Mouse (Mus musculus) midbrain, embryonic 16.5 days (tissue): ENCODE measurements around the gene AC192777.2. TPM values are rescaled to one million over a fixed set of nuclear protein-coding genes. Genes with fewer than 3 reads are reported as not detected.
"Not testable (repeated sequence)": the region's sequence is repeated elsewhere in the genome, so short reads cannot be mapped to it uniquely, and the experiment has no call there.

ENCODE experiments used
- ATAC-seq: fragments of 200-750 bp; cut with Nextera tagmentation; 2 replicates; pipeline ENCODE4 v1.8.0; 2017; ENCODE audit warnings: moderate TSS enrichment
- H3K27ac ChIP-seq: fragments of 300-500 bp; sonication (generic); 2 replicates; pipeline ENCODE4 v1.5.1; 2014; ENCODE audit warnings: mild to moderate bottlenecking, low read length, mixed read lengths
- H3K27me3 ChIP-seq: fragments of 300-500 bp; sonication (generic); 2 replicates; pipeline ENCODE4 v1.6.1; 2014; ENCODE audit warnings: low read depth, low read length, mixed read lengths; ENCODE audit not compliant: control insufficient read depth, insufficient read depth
- H3K36me3 ChIP-seq: fragments of 300-500 bp; sonication (generic); 2 replicates; pipeline ENCODE4 v1.6.1; 2014; ENCODE audit warnings: mild to moderate bottlenecking, low read length, moderate library complexity, mixed read lengths; ENCODE audit not compliant: control insufficient read depth, insufficient read depth
- H3K4me1 ChIP-seq: fragments of 300-500 bp; sonication (generic); 2 replicates; pipeline ENCODE4 v1.6.1; 2014; ENCODE audit warnings: mild to moderate bottlenecking, low read length, mixed read lengths; ENCODE audit not compliant: control insufficient read depth, insufficient read depth
- H3K4me2 ChIP-seq: fragments of 300-500 bp; sonication (generic); 2 replicates; pipeline ENCODE4 v1.6.1; 2014; ENCODE audit warnings: mild to moderate bottlenecking, low read length, mixed read lengths
- H3K4me3 ChIP-seq: fragments of 300-500 bp; sonication (generic); 2 replicates; pipeline ENCODE4 v1.5.1; 2014; ENCODE audit warnings: low read depth, mild to moderate bottlenecking, low read length, moderate library complexity, mixed read lengths
- H3K9ac ChIP-seq: fragments of 300-500 bp; sonication (generic); 2 replicates; pipeline ENCODE4 v1.6.1; 2014; ENCODE audit warnings: low read depth, low read length, mixed read lengths
- H3K9me3 ChIP-seq: fragments of 300-500 bp; sonication (generic); replicated peaks from 2 replicates; pipeline ENCODE4 v1.6.1; 2014; ENCODE audit warnings: mild to moderate bottlenecking, low read length, mixed read lengths; ENCODE audit not compliant: control insufficient read depth, poor library complexity, severe bottlenecking
- WGBS: fragments of 180-500 bp; shearing (Covaris S2); extraction: QIAGEN DNeasy Blood & Tissue Kit; methylation state at CpG from one replicate; pipeline ENCODE4 v1.1.7; 2014; 5-methylcytosine and 5-hydroxymethylcytosine counted together
- microRNA-seq: library from miRNA; unstranded; fragments of <30 nt; microRNA quantifications from one replicate; pipeline ENCODE4, GENCODE M21; 2017
- polyA plus RNA-seq: library from polyadenylated mRNA; unstranded; fragments of >200 nt; fragmentation: Nextera tagmentation; extraction: Ambion mirVana; gene quantifications from 2 replicates; pipeline ENCODE4 v1.2.1, GENCODE M21; 2015

Gene AC192777.2
- not detected in 2 replicates for polyA plus RNA-seq

DNA sequence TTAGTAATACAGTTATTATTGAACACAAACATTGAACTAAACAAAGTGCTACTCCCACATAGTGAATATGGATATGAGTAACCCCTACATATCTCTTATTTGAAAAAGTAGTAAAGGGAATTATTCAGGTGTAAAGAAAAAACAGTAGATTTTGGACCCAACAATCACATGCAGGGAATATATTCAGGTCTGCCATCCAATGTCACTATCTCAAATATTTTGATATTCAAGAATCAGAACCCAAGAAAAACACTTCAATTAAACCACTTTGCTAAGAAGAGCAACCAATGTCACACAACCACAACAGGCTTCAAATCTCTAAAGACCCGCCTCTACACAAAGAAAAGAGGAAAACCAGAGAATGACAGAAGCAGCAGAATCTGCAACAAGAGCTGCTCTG, at the start of gene AC192777.2:
Gene AC192777.2, plus strand, starts transcription at position 301 of the 400 bp plus-strand sequence.
- not testable (repeated sequence) for H3K27me3 ChIP-seq, H3K9me3 ChIP-seq, H3K4me2 ChIP-seq, H3K27ac ChIP-seq, H3K36me3 ChIP-seq, H3K4me3 ChIP-seq, H3K4me1 ChIP-seq, ATAC-seq, H3K9ac ChIP-seq
- 87% methylated on average over 1 of the region's 1 CpGs for WGBS

DNA sequence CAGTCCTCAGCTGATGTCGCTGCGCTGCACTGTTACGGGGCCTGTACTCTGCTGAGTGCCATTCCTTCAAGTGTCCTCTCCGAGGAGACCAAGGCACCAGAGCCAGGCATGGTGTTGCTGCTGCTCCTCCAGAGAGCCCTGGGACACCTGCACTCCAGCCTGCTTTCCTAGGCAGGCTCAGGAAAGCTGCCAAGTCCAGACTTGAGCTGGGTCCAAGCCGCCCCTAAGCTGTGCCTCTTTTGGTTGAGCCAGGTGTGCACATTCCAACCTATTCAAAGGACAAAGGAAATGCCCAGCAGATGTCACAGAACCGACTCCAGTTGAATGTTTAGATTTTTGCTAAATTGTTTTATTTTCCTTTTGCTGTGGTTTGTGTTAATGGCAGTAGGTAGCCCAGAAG, 20.9 kb downstream of the AC192777.2 start:
- not testable (repeated sequence) for H3K4me3 ChIP-seq, H3K4me2 ChIP-seq, H3K36me3 ChIP-seq, H3K9me3 ChIP-seq, ATAC-seq, H3K27ac ChIP-seq, H3K9ac ChIP-seq, H3K27me3 ChIP-seq, H3K4me1 ChIP-seq
- WGBS = 89% methylated on average over 6 of the region's 6 CpGs

DNA sequence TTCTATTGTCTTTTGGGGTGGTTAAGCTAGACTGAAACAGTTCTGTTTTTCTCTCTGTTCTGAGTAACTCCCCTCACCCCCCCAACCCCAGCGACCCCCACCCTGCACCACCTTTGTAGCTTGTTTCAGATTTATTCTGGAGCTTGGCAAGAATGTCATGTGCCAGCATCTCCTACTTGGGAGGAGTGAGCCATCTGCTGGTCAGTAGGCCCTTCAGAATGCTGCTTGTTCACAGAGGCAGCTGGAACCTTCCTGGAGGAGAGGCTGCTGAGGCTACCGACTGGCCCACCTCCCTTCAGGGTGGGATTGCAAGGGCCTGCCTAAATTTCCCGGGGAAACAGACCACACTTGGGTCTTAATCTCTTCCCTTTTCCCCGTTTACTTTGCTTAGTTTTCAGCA, 21.6 kb downstream of the AC192777.2 start:
- not testable (repeated sequence) for H3K4me1 ChIP-seq, H3K36me3 ChIP-seq, H3K4me3 ChIP-seq, H3K9me3 ChIP-seq, H3K27ac ChIP-seq, H3K9ac ChIP-seq, ATAC-seq, H3K27me3 ChIP-seq, H3K4me2 ChIP-seq
- WGBS = 49% methylated on average over 4 of the region's 4 CpGs

Small RNAs within 50 kb of the gene (microRNA-seq; reads per million reads assigned to microRNA genes)
- gene Gm26376 = not detected

Other genes with a start within 250 kb of the AC192777.2 start
- not detected in 2 replicates for gene Esp38, start 144.9 kb upstream of the AC192777.2 start, polyA plus RNA-seq
- gene Pgk2, start 113.2 kb downstream of the AC192777.2 start, polyA plus RNA-seq = not detected in 2 replicates
- not detected in 2 replicates for gene Crisp3, start 146.8 kb downstream of the AC192777.2 start, polyA plus RNA-seq
- gene Crisp1, start 223.8 kb downstream of the AC192777.2 start, polyA plus RNA-seq = not detected in 2 replicates